Mouse (Mus musculus): ENCODE measurements at regions not wholly inside any gene's neighbourhood (a gene's known extent, or its start where the extent isn't known, plus 50 kb on each side); places are given as distances from the start of the nearest gene placed in this dataset.

DNA sequence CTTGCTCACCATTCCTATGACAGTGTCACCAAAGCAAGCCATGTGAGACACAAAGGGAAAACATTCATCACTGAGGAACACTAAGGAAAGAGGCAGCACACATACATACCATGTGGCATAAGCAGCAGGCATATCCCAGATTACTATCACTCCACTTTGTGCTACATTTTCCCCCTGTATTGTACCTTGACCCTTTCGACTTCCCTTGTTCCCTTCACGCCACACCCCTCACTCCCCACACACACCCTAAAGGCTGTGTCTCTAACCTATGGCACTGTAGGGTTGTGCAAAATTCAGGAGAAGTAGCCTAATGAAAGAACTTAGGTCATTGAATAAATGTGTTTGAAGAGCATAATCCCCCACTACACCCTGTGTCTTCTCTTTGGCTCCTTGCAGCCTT, 179.5 kb downstream of the Ptprc start:
- DNase-seq (ENCODE audit: extremely low read depth): no peak
- dilution Hi-C loops (cut with MboI; ENCODE audit: extremely low pct_ligation_motif_present, extremely low pct_unique_long_range_greater_than_20kb, low sequenced_read_pairs): no loop called here
- Histone ChIP-seq H3K9ac (ENCODE audit: insufficient read depth, low read depth) (no peak overlapping the region), H3K4me3 (replicated peaks in 1 of 3; ENCODE audit: low read depth in 2 of 3, low read length in 2 of 3, poor library complexity in 1 of 3) (no peak overlapping the region), H3K9me3 (replicated peaks; ENCODE audit: low read length) (no peaks in the 10 kb centered on the region), H3K27me3 (replicated peaks) (no peaks in the 10 kb centered on the region), H3K4me2 (ENCODE audit: insufficient read depth, low read depth, poor library complexity, severe bottlenecking) (no peak overlapping the region), H3K79me2 (replicated peaks; ENCODE audit: control insufficient read depth, extremely low read depth, insufficient read depth, poor library complexity, severe bottlenecking) (no peaks in the 10 kb centered on the region), H3K27ac (ENCODE audit: insufficient read depth, low read depth) (no peak overlapping the region), H3K36me3 (replicated peaks in 1 of 2; ENCODE audit: control insufficient read depth in 1 of 2, insufficient read depth in 1 of 2, low read length in 1 of 2) (no peaks in the 10 kb centered on the region), H3K4me1 (ENCODE audit: control insufficient read depth in 1 of 2, insufficient read depth in 2 of 2) (no peaks in the 10 kb centered on the region)
- in situ Hi-C loops (cut with MboI; ENCODE audit: low pct_ligation_motif_present, low pct_unique_long_range_greater_than_20kb, low sequenced_read_pairs): no loop called here
- TF ChIP-seq EP300 (IDR thresholded peaks at IDR 0.05; ENCODE audit: low read length) (no peak), GABPA (IDR thresholded peaks at IDR 0.05; ENCODE audit: insufficient replicate concordance, low read depth, low read length) (no peak), RAD21 (IDR thresholded peaks at IDR 0.05; ENCODE audit: low read depth, low read length) (no peak), ZMIZ1 (IDR thresholded peaks at IDR 0.05; ENCODE audit: low read depth, low read length) (no peak), JUN (IDR thresholded peaks at IDR 0.05; ENCODE audit: insufficient read depth, low read depth, low read length) (no peak), POLR2A (IDR thresholded peaks at IDR 0.05; ENCODE audit: low read depth, low read length) (no peak), ELF1 (IDR thresholded peaks at IDR 0.05; ENCODE audit: low read depth, low read length) (no peak), MAX (IDR thresholded peaks at IDR 0.05; ENCODE audit: low read length) (no peak), SMC3 (IDR thresholded peaks at IDR 0.05; ENCODE audit: low read depth, low read length) (no peak), RCOR1 (conservative IDR thresholded peaks at IDR 0.05; ENCODE audit: low read depth, low read length) (no peak), ETS1 (conservative IDR thresholded peaks at IDR 0.05; ENCODE audit: low read depth, low read length) (no peak), SIN3A (IDR thresholded peaks at IDR 0.05; ENCODE audit: low read length) (no peak), MAFK (IDR thresholded peaks at IDR 0.05; ENCODE audit: insufficient replicate concordance, low read length) (no peak), NELFE (IDR thresholded peaks at IDR 0.05; ENCODE audit: low read depth, low read length) (no peak)

GRCm38 (mm10) chr1:137991936-137992335, 183.6 kb downstream of the Ptprc start:
- H3K4me3 ChIP-seq (replicated peaks in 1 of 3; ENCODE audit: low read depth in 2 of 3, low read length in 2 of 3, poor library complexity in 1 of 3): no peak overlapping the region
- dilution Hi-C loops (cut with MboI; ENCODE audit: extremely low pct_ligation_motif_present, extremely low pct_unique_long_range_greater_than_20kb, low sequenced_read_pairs) (no loop called here), in situ Hi-C loops (cut with MboI; ENCODE audit: low pct_ligation_motif_present, low pct_unique_long_range_greater_than_20kb, low sequenced_read_pairs) (no loop called here)
- no peak overlapping the region for H3K27ac ChIP-seq (ENCODE audit: insufficient read depth, low read depth)
- no peaks in the 10 kb centered on the region for H3K27me3 ChIP-seq (replicated peaks)
- H3K79me2 ChIP-seq (replicated peaks; ENCODE audit: control insufficient read depth, extremely low read depth, insufficient read depth, poor library complexity, severe bottlenecking): no peaks in the 10 kb centered on the region
- H3K4me1 ChIP-seq (ENCODE audit: control insufficient read depth in 1 of 2, insufficient read depth in 2 of 2): peaks cover 0 to 7% of the 10 kb centered on the region in 2 experiments; a peak in 1 of 4 replicates
- no peak overlapping the region for H3K4me2 ChIP-seq (ENCODE audit: insufficient read depth, low read depth, poor library complexity, severe bottlenecking)
- H3K36me3 ChIP-seq (replicated peaks in 1 of 2; ENCODE audit: control insufficient read depth in 1 of 2, insufficient read depth in 1 of 2, low read length in 1 of 2): no peaks in the 10 kb centered on the region
- TF ChIP-seq ZKSCAN1 (IDR thresholded peaks at IDR 0.05; ENCODE audit: borderline replicate concordance, low read depth, low read length) (no peak), NELFE (IDR thresholded peaks at IDR 0.05; ENCODE audit: low read depth, low read length) (no peak), ZNF384 (IDR thresholded peaks at IDR 0.05; ENCODE audit: low read depth, low read length) (no peak), EP300 (IDR thresholded peaks at IDR 0.05; ENCODE audit: low read length) (no peak), USF2 (conservative IDR thresholded peaks at IDR 0.05; ENCODE audit: low read depth, low read length) (no peak), SIN3A (IDR thresholded peaks at IDR 0.05; ENCODE audit: low read length) (no peak), UBTF (IDR thresholded peaks at IDR 0.05; ENCODE audit: low read depth, low read length) (no peak), CTCF (conservative IDR thresholded peaks at IDR 0.05 in 1 of 2, IDR thresholded peaks at IDR 0.05 in 1 of 2; ENCODE audit: low read depth in 2 of 2, low read length in 2 of 2) (no peak), ELF1 (IDR thresholded peaks at IDR 0.05; ENCODE audit: low read depth, low read length) (no peak), ZC3H11A (IDR thresholded peaks at IDR 0.05; ENCODE audit: low read depth, low read length) (no peak), ZMIZ1 (IDR thresholded peaks at IDR 0.05; ENCODE audit: low read depth, low read length) (no peak)
- H3K9ac ChIP-seq (ENCODE audit: insufficient read depth, low read depth): no peak overlapping the region
- DNase-seq (ENCODE audit: extremely low read depth): no peak
- H3K9me3 ChIP-seq (replicated peaks; ENCODE audit: low read length): no peaks in the 10 kb centered on the region
